Mouse (Mus musculus) kidney, adult 2 months (tissue): ENCODE measurements at regions not wholly inside any gene's neighbourhood (a gene's known extent, or its start where the extent isn't known, plus 50 kb on each side); places are given as distances from the start of the nearest gene placed in this dataset.

Source experiments
- CTCF ChIP-seq: fragments of 200-500 bp; conservative IDR thresholded peaks from 2 replicates; pipeline ENCODE4 v1.5.1; 2011; ENCODE audit warnings: low read depth, mild to moderate bottlenecking, control low read depth, low read length, moderate library complexity, mixed read lengths; ENCODE audit not compliant: insufficient read depth, insufficient read length
- POLR2A ChIP-seq: fragments of 200-500 bp; IDR thresholded peaks from one replicate; pipeline ENCODE4 v1.6.1; 2011; ENCODE audit warnings: low read depth, low read length, control low read depth

DNA sequence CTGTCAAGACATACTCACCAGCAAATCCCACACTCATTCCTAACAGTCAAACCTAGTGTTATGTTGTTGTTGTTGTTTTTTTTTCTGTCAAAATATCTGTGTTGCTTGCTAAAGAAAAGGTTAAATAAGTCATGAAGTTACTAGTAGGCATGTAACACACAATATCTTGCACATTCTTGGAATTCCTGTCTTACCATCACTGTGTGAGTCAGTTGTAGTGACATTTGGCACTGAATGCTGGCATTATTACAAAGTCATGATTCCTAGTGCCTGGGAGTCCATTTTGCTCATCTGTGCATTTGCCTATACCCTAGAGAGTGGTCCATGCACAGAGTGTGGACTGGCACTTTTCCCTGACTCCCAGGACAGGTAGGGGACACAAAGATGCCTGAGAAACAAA, 67.9 kb upstream of the Trp63 start:
- TF ChIP-seq CTCF (no peak), POLR2A (no peak)
